Mouse (Mus musculus): Measurements from ENCODE around the gene Eif3c.

DNA sequence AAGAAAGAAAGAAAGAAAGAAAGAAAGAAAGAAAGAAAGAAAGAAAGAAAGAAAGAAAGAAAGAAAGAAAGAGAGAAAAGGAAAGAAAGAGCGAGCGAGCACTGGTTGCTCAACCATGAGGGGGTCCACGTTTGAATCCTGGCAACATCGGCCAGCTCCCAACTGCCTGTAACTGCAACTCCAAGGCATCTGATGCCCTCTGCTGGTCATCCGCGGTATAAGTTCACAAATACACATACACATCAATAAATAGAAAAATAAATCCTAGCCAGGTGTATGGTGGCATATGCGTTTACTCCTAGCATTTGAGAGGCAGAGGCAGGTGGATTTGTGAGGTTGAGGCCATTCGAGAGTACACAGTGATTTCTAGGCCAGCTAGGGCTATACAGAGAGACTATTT is 10.7 kb upstream of the Eif3c start:
- TF ChIP-seq POLR2A (IDR thresholded peaks at IDR 0.05; ENCODE audit: borderline replicate concordance, control insufficient read depth, low read depth, low read length), result no peak
- TF ChIP-seq CTCF (IDR thresholded peaks at IDR 0.05; ENCODE audit: control insufficient read depth, insufficient read depth, low read length), result peak; percentile 67
